Mouse (Mus musculus): ENCODE measurements around the gene Cox19. TPM values are rescaled to one million over a fixed set of nuclear protein-coding genes. Genes with fewer than 3 reads are reported as not detected.

Gene Cox19
- polyA plus RNA-seq, 1 experiment from 2014 or later, result 155 TPM

DNA sequence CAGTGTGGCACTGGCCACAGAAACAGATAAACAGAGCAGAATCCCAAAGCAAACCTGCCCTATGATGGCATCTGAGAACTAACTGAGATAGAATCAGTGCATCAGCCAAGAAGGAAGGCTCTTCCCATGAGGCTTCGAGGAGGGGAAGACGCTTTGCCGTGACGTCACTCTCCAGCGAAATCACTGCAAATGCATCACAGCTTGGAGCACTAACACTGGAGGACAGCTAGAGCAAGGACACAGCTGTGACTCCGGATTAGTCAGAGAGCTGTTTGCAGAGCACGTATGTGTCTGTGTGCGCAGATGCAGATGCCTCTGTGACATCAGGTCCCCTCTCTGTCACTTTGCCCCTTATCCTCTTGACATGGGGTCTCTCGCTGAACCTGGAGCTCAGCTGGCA, 39.4 kb downstream of the Cox19 start:
- no peaks in the 10 kb centered on the region for H3K27me3 ChIP-seq (replicated peaks; ENCODE audit: control insufficient read depth, insufficient read depth, low read length)
- DNase-seq (ENCODE audit: low spot score) (no peak), ATAC-seq (no peak)
- H3K4me3 ChIP-seq (ENCODE audit: low read depth, low read length), result no peak overlapping the region
- no peaks in the 10 kb centered on the region for H3K36me3 ChIP-seq (ENCODE audit: control insufficient read depth, insufficient read depth, low read length)
- H3K27ac ChIP-seq (ENCODE audit: low read depth, low read length), result no peak overlapping the region
- WGBS, result 89% methylated on average over 9 of the region's 9 CpGs
- H3K4me1 ChIP-seq (ENCODE audit: control insufficient read depth, insufficient read depth, low read length), result no peaks in the 10 kb centered on the region
- no peak overlapping the region for H3K4me2 ChIP-seq (ENCODE audit: low read length)
- no peaks in the 10 kb centered on the region for H3K9me3 ChIP-seq (replicated peaks; ENCODE audit: control insufficient read depth, low read length)
- H3K9ac ChIP-seq (ENCODE audit: low read length), result no peak overlapping the region

DNA sequence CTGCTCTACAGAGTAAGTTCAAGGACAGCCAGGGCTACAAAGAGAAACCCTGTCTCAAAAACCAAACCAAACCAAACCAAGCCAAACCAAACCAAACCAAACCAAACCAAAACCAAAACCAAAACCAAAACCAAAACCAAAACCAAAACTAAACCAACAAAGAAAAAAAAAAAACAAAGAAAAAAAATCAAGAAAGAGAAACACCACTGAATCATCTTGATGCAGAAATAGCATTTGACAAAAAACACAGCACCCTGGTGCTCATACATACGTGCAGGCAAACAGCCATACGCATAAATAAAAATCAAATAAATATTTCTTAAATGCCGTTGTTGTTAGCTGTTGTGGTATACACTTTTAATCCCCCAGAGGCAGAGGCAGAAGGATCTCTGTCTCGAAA, 40.7 kb downstream of the Cox19 start:
- H3K9ac ChIP-seq (ENCODE audit: low read length), result no peak overlapping the region
- DNase-seq (ENCODE audit: low spot score) (no peak), ATAC-seq (no peak)
- H3K4me3 ChIP-seq (ENCODE audit: low read depth, low read length), result no peak overlapping the region
- no peak overlapping the region for H3K27ac ChIP-seq (ENCODE audit: low read depth, low read length)
- no peaks in the 10 kb centered on the region for H3K9me3 ChIP-seq (replicated peaks; ENCODE audit: control insufficient read depth, low read length)
- no peaks in the 10 kb centered on the region for H3K27me3 ChIP-seq (replicated peaks; ENCODE audit: control insufficient read depth, insufficient read depth, low read length)
- H3K36me3 ChIP-seq (ENCODE audit: control insufficient read depth, insufficient read depth, low read length), result no peaks in the 10 kb centered on the region
- H3K4me1 ChIP-seq (ENCODE audit: control insufficient read depth, insufficient read depth, low read length), result no peaks in the 10 kb centered on the region
- 89% methylated on average over 4 of the region's 4 CpGs for WGBS
- no peak overlapping the region for H3K4me2 ChIP-seq (ENCODE audit: low read length)

DNA sequence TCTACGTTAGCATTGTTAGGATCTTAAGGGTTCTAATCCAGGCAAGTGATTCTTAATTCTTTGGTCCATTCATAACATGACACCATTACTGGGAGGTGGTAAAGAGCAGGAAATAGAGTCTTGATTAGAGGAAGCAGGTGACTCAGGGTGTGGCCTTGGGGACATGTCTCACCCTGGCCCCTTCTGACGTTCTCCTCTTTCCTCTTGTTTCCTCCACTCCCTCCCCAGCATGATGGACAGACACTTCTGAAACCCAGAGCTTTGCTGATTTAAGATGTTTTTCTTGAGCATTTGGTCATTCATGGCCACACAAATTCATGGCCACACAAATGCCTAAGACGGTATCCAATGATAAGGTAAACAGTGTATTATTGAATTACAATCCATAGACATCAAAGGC, 41.3 kb downstream of the Cox19 start:
- Histone ChIP-seq H3K9me3 (replicated peaks; ENCODE audit: control insufficient read depth, low read length) (no peaks in the 10 kb centered on the region), H3K36me3 (ENCODE audit: control insufficient read depth, insufficient read depth, low read length) (no peaks in the 10 kb centered on the region), H3K4me3 (ENCODE audit: low read depth, low read length) (no peak overlapping the region), H3K27me3 (replicated peaks; ENCODE audit: control insufficient read depth, insufficient read depth, low read length) (no peaks in the 10 kb centered on the region), H3K4me1 (ENCODE audit: control insufficient read depth, insufficient read depth, low read length) (no peaks in the 10 kb centered on the region), H3K4me2 (ENCODE audit: low read length) (no peak overlapping the region), H3K9ac (ENCODE audit: low read length) (no peak overlapping the region), H3K27ac (ENCODE audit: low read depth, low read length) (no peak overlapping the region)
- 82% methylated on average over 3 of the region's 3 CpGs for WGBS
- no peak for ATAC-seq
- no peak for DNase-seq (ENCODE audit: low spot score)

DNA sequence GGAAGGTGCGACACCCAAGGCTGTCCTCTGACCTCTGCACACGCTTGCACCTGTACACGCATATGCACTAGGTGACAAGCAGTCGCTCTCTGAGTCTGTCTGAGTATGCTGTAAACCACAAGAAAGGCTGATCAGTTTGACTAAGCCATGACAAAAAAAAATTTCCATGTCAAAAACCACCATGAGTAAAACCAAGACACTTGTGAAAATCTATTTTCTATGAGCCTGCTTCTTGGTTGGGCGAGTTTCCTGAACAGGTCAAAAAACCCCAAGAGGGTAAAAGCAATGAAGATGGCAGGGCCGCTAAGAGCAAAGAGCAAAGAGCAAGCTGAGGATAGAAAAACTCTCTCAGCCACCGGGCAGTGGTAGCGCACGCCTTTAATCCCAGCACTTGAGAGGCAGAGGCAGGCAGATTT, 47.6 kb downstream of the Cox19 start:
- WGBS, result 90% methylated on average over 9 of the region's 9 CpGs
- Histone ChIP-seq H3K27me3 (replicated peaks; ENCODE audit: control insufficient read depth, insufficient read depth, low read length) (no peaks in the 10 kb centered on the region), H3K4me3 (ENCODE audit: low read depth, low read length) (no peak overlapping the region), H3K36me3 (ENCODE audit: control insufficient read depth, insufficient read depth, low read length) (no peaks in the 10 kb centered on the region), H3K9me3 (replicated peaks; ENCODE audit: control insufficient read depth, low read length) (no peaks in the 10 kb centered on the region), H3K9ac (ENCODE audit: low read length) (no peak overlapping the region), H3K4me2 (ENCODE audit: low read length) (no peak overlapping the region), H3K27ac (ENCODE audit: low read depth, low read length) (no peak overlapping the region), H3K4me1 (ENCODE audit: control insufficient read depth, insufficient read depth, low read length) (no peaks in the 10 kb centered on the region)
- ATAC-seq, result no peak
- no peak for DNase-seq (ENCODE audit: low spot score)

DNA sequence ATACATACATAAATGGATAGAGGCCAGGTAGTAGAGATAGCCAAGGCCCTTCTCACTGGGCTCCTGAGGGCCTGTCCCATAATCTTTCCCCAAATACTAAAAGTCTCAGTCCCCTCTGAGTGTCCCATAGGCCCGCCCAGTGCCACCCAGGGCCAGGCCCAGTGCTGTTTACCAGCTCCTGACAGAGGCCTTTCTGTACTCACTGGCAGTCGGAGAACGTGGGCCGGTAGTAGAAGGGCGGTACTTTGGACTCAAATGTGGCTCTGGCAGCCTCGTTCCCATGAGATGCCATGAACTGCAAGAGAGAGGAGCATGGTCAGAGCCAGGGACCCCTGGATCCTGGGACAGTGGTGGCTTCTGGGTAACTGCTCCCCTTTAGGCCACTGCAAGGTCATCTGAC, 49.1 kb downstream of the Cox19 start:
- Histone ChIP-seq H3K36me3 (ENCODE audit: control insufficient read depth, insufficient read depth, low read length) (no peaks in the 10 kb centered on the region), H3K9me3 (replicated peaks; ENCODE audit: control insufficient read depth, low read length) (no peaks in the 10 kb centered on the region), H3K4me2 (ENCODE audit: low read length) (no peak overlapping the region), H3K4me1 (ENCODE audit: control insufficient read depth, insufficient read depth, low read length) (no peaks in the 10 kb centered on the region), H3K27me3 (replicated peaks; ENCODE audit: control insufficient read depth, insufficient read depth, low read length) (no peaks in the 10 kb centered on the region), H3K4me3 (ENCODE audit: low read depth, low read length) (no peak overlapping the region), H3K9ac (ENCODE audit: low read length) (no peak overlapping the region), H3K27ac (ENCODE audit: low read depth, low read length) (no peak overlapping the region)
- 84% methylated on average over 6 of the region's 6 CpGs for WGBS
- DNase-seq (ENCODE audit: low spot score), result no peak
- ATAC-seq, result no peak

DNA sequence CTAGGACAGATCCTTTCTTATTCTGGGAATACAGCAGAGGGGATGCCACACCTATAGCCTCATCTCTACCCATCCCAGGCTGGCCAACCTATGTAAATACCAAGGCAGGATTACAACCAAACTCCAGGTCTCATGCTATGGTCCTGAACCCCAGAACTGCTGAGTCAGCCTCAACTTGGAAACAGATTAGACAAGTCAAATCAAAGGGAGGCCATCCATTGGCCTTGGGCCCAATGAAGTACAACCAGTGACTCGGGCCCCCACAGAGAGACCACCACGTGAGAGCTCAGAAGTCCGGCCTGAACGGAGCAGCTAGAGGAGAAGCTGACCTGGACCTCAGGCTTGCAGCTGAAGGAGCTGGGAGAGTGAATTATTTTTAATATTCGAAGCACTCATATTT, 53.5 kb downstream of the Cox19 start:
- H3K4me1 ChIP-seq (ENCODE audit: control insufficient read depth, insufficient read depth, low read length), result no peaks in the 10 kb centered on the region
- no peaks in the 10 kb centered on the region for H3K27me3 ChIP-seq (replicated peaks; ENCODE audit: control insufficient read depth, insufficient read depth, low read length)
- ATAC-seq, result no peak
- WGBS, result 74% methylated on average over 5 of the region's 5 CpGs
- no peak for DNase-seq (ENCODE audit: low spot score)
- H3K4me3 ChIP-seq (ENCODE audit: low read depth, low read length), result no peak overlapping the region
- no peak overlapping the region for H3K9ac ChIP-seq (ENCODE audit: low read length)
- H3K9me3 ChIP-seq (replicated peaks; ENCODE audit: control insufficient read depth, low read length), result no peaks in the 10 kb centered on the region
- H3K4me2 ChIP-seq (ENCODE audit: low read length), result no peak overlapping the region
- no peak overlapping the region for H3K27ac ChIP-seq (ENCODE audit: low read depth, low read length)
- H3K36me3 ChIP-seq (ENCODE audit: control insufficient read depth, insufficient read depth, low read length), result no peaks in the 10 kb centered on the region

DNA sequence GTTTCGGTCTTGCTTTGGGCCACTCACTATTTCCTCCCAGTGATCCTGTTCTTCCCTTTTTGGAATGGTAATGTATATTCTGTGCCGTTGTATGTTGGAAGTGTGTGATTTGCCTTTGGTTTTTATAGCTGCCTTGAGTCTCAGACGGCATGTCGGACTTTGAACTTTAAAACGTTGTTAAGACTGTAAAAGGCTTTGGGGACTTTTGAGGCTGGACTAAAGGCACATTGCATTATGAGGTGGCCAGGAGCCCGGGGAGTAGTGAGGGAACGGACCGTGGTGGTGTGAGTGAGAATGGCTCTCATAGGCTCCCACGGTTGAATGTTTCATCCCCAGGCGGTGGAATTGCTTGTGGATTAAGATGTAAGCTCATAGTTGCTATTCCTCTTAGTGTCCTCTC, 54.1 kb downstream of the Cox19 start:
- Histone ChIP-seq H3K36me3 (ENCODE audit: control insufficient read depth, insufficient read depth, low read length) (no peaks in the 10 kb centered on the region), H3K9ac (ENCODE audit: low read length) (no peak overlapping the region), H3K27me3 (replicated peaks; ENCODE audit: control insufficient read depth, insufficient read depth, low read length) (no peaks in the 10 kb centered on the region), H3K4me2 (ENCODE audit: low read length) (no peak overlapping the region), H3K9me3 (replicated peaks; ENCODE audit: control insufficient read depth, low read length) (no peaks in the 10 kb centered on the region), H3K4me3 (ENCODE audit: low read depth, low read length) (no peak overlapping the region), H3K27ac (ENCODE audit: low read depth, low read length) (no peak overlapping the region), H3K4me1 (ENCODE audit: control insufficient read depth, insufficient read depth, low read length) (no peaks in the 10 kb centered on the region)
- ATAC-seq (no peak), DNase-seq (ENCODE audit: low spot score) (no peak)
- 90% methylated on average over 10 of the region's 10 CpGs for WGBS

DNA sequence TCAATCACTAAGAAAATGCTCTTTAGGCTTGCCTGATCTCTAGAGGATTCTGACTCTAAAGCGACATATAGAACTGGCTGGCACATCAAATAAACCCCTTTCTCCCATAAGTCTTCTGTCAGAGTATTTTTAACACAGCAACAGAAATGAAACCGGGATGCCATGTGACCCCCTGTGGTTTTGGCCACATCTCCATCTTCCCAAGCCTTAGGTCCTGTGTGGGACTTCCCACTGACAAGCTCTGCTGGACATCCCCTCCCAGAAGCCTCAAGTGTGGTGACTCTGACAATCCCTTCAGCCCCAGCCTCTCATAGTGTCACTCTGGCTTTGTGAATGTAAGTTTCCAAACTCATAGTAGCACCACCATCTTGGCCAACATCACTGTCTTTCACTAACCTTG, 57.1 kb downstream of the Cox19 start:
- ATAC-seq, result no peak
- no peak overlapping the region for H3K9ac ChIP-seq (ENCODE audit: low read length)
- WGBS, result 84% methylated on average over 2 of the region's 2 CpGs

DNA sequence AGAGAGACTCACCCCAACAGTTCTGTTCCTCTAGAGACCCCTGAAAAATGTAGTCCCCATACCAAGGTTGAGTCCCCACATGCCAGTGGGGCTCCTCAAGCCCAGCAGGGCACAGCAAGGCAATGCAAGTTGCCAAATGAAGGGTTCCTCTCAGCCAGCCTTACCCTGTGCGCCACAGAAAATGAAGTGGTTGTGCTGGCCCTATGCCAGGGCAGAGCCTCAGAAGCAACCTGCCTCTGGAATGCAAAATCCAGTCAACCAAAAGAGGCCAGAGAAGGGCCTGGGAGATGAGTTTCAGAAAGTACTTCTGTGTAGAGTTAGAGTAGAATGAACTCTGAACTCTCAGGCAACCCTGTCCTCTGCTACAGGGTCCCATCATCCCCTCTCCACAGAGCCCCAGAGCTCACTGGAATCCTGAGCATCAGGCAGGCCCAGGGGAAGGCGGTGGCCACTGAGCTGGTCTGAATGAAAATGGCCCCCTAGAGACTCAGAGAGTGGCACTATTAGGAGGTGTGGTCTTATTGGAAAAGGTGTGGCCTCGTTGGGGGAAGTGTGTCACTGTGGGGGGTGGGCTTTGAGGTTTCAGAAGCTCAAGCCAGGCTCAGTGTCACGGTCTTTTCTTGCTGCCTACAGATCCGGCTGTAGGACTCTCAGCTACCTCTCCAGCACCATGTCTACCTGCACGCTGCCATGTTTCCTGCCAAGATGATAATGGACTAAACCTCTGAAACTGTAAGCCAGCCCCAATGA, 59.2 kb downstream of the Cox19 start:
- no peaks in the 10 kb centered on the region for H3K4me1 ChIP-seq (ENCODE audit: control insufficient read depth, insufficient read depth, low read length)
- ATAC-seq, result no peak
- no peaks in the 10 kb centered on the region for H3K36me3 ChIP-seq (ENCODE audit: control insufficient read depth, insufficient read depth, low read length)
- no peak overlapping the region for H3K4me3 ChIP-seq (ENCODE audit: low read depth, low read length)
- no peaks in the 10 kb centered on the region for H3K9me3 ChIP-seq (replicated peaks; ENCODE audit: control insufficient read depth, low read length)
- H3K9ac ChIP-seq (ENCODE audit: low read length), result no peak overlapping the region
- 61% methylated on average over 6 of the region's 6 CpGs for WGBS
- no peak overlapping the region for H3K4me2 ChIP-seq (ENCODE audit: low read length)
- no peak overlapping the region for H3K27ac ChIP-seq (ENCODE audit: low read depth, low read length)
- no peaks in the 10 kb centered on the region for H3K27me3 ChIP-seq (replicated peaks; ENCODE audit: control insufficient read depth, insufficient read depth, low read length)
- DNase-seq (ENCODE audit: low spot score), result no peak

More for the DNA sequence above, 57.1 kb downstream of the Cox19 start:
- Histone ChIP-seq H3K27ac (ENCODE audit: low read depth, low read length) (no peak overlapping the region), H3K9me3 (replicated peaks; ENCODE audit: control insufficient read depth, low read length) (no peaks in the 10 kb centered on the region), H3K4me2 (ENCODE audit: low read length) (no peak overlapping the region), H3K27me3 (replicated peaks; ENCODE audit: control insufficient read depth, insufficient read depth, low read length) (no peaks in the 10 kb centered on the region), H3K4me1 (ENCODE audit: control insufficient read depth, insufficient read depth, low read length) (no peaks in the 10 kb centered on the region), H3K4me3 (ENCODE audit: low read depth, low read length) (no peak overlapping the region), H3K36me3 (ENCODE audit: control insufficient read depth, insufficient read depth, low read length) (no peaks in the 10 kb centered on the region)
- no peak for DNase-seq (ENCODE audit: low spot score)
